Mouse (Mus musculus) erythroblast, embryonic 14.5 days (primary cell): ENCODE measurements at regions not wholly inside any gene's neighbourhood (a gene's known extent, or its start where the extent isn't known, plus 50 kb on each side); places are given as distances from the start of the nearest gene placed in this dataset.

Experiments used
- H3K27me3 ChIP-seq: 2 replicates; pipeline ENCODE4 v1.6.1; 2012; ENCODE audit warnings: inconsistent platforms; ENCODE audit not compliant: control insufficient read depth
- H3K36me3 ChIP-seq: 2 replicates; pipeline ENCODE4 v1.6.1; 2012; ENCODE audit warnings: mild to moderate bottlenecking, inconsistent platforms; ENCODE audit not compliant: control insufficient read depth
- H3K4me1 ChIP-seq: 2 replicates; pipeline ENCODE4 v1.6.1; 2012; ENCODE audit warnings: inconsistent platforms; ENCODE audit not compliant: control insufficient read depth
- H3K4me3 ChIP-seq: replicated peaks from 2 replicates; pipeline ENCODE3; 2012; ENCODE audit warnings: moderate library complexity, mild to moderate bottlenecking, inconsistent platforms
- H3K9me3 ChIP-seq: 2 replicates; pipeline ENCODE4 v1.6.1; 2012; ENCODE audit warnings: low read length, inconsistent platforms, mixed read lengths; ENCODE audit not compliant: control insufficient read depth
- GATA1 ChIP-seq: IDR thresholded peaks from 2 replicates; pipeline ENCODE4 v1.6.1; 2012; ENCODE audit warnings: low read length, inconsistent platforms, mixed read lengths
- TAL1 ChIP-seq: IDR thresholded peaks from 3 replicates; pipeline ENCODE4 v1.6.1; 2012; ENCODE audit warnings: low read length, inconsistent platforms, mixed read lengths

- TF ChIP-seq GATA1 (no peak), TAL1 (no peak)
- Histone ChIP-seq H3K4me1 (no peaks in the 10 kb centered on the region), H3K4me3 (no peak overlapping the region), H3K27me3 (no peaks in the 10 kb centered on the region), H3K36me3 (no peaks in the 10 kb centered on the region), H3K9me3 (0 out of 2 replicates have a peak, but pooled peaks cover 2% of the 10 kb centered on the region)
These were observed 320.3 kb downstream of the Nuak1 start for GRCm38 (mm10) chr10:84119952-84120550.

GRCm38 (mm10) chr10:84137019-84137658 is 303.3 kb downstream of the Nuak1 start:
- H3K27me3 ChIP-seq, result no peaks in the 10 kb centered on the region
- TF ChIP-seq TAL1 (no peak), GATA1 (no peak)
- H3K9me3 ChIP-seq, result no peaks in the 10 kb centered on the region
- H3K36me3 ChIP-seq, result no peaks in the 10 kb centered on the region
- no peak overlapping the region for H3K4me3 ChIP-seq
- no peaks in the 10 kb centered on the region for H3K4me1 ChIP-seq

DNA sequence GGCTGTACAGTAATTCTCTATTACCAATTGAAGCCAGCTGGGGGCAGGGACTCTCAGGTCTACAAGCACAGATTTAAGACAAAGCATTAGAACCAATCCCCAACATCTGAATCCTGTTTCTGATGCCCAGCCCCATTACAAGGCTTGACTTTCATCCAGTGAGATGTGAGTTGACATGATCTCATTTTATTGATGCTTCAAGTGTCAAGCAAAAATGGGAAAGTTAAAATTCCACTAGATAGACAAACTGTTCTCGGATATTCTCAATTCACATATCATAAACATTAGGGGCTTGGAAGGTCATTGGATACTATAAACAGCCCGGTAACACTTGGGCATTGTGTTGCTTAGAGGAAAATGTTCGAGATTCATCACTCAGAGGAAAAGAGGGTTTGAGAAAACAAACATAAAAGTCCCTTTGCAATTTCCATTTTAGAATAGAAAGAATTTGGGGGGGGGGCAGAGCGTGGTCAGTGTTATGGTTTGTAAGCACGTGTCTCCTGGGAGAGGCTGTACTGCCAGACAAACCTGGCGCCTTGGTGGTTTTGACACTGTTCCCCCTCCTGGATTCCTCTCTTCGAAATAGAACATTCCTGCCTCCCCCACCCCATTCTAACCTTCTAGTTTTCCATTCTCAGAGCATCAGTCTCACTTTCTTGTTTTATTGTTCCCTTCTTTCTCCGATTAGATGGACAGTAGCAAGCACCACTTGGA is 297.5 kb downstream of the Nuak1 start:
- Histone ChIP-seq H3K4me3 (no peak overlapping the region), H3K4me1 (no peaks in the 10 kb centered on the region), H3K36me3 (no peaks in the 10 kb centered on the region), H3K27me3 (no peaks in the 10 kb centered on the region), H3K9me3 (no peaks in the 10 kb centered on the region)
- TF ChIP-seq TAL1, result no peak
- TF ChIP-seq GATA1, result no peak

GRCm38 (mm10) chr10:84143674-84144343 is 296.6 kb downstream of the Nuak1 start:
- Histone ChIP-seq H3K4me1 (no peaks in the 10 kb centered on the region), H3K4me3 (no peak overlapping the region), H3K27me3 (no peaks in the 10 kb centered on the region), H3K9me3 (no peaks in the 10 kb centered on the region), H3K36me3 (no peaks in the 10 kb centered on the region)
- TF ChIP-seq TAL1 (no peak), GATA1 (no peak)

- Histone ChIP-seq H3K4me3 (no peak overlapping the region), H3K36me3 (no peaks in the 10 kb centered on the region), H3K27me3 (no peaks in the 10 kb centered on the region), H3K9me3 (no peaks in the 10 kb centered on the region), H3K4me1 (no peaks in the 10 kb centered on the region)
- TF ChIP-seq TAL1 (no peak), GATA1 (no peak)
These were observed 296.1 kb downstream of the Nuak1 start for GRCm38 (mm10) chr10:84144344-84144687.

GRCm38 (mm10) chr10:84147305-84147984 is 293.0 kb downstream of the Nuak1 start:
- H3K4me3 ChIP-seq, result no peak overlapping the region
- no peaks in the 10 kb centered on the region for H3K9me3 ChIP-seq
- no peaks in the 10 kb centered on the region for H3K4me1 ChIP-seq
- H3K36me3 ChIP-seq, result no peaks in the 10 kb centered on the region
- TF ChIP-seq TAL1 (no peak), GATA1 (no peak)
- no peaks in the 10 kb centered on the region for H3K27me3 ChIP-seq

- Histone ChIP-seq H3K9me3 (no peaks in the 10 kb centered on the region; the same call in 1 of the 2 replicates), H3K27me3 (no peaks in the 10 kb centered on the region), H3K36me3 (no peaks in the 10 kb centered on the region), H3K4me3 (no peak overlapping the region), H3K4me1 (no peaks in the 10 kb centered on the region)
- TF ChIP-seq TAL1 (no peak), GATA1 (no peak)
These were observed 276.6 kb downstream of the Nuak1 start for GRCm38 (mm10) chr10:84163752-84164151.

- TF ChIP-seq GATA1 (no peak), TAL1 (no peak)
- Histone ChIP-seq H3K36me3 (no peaks in the 10 kb centered on the region), H3K4me1 (no peaks in the 10 kb centered on the region), H3K27me3 (no peaks in the 10 kb centered on the region), H3K4me3 (no peak overlapping the region), H3K9me3 (no peaks in the 10 kb centered on the region; the same call in 1 of the 2 replicates)
These were observed 274.4 kb downstream of the Nuak1 start for GRCm38 (mm10) chr10:84165832-84166567.
